Mouse (Mus musculus) heart, postnatal 0 days (tissue): ENCODE results near the gene Pigb. TPM values are rescaled to one million over a fixed set of nuclear protein-coding genes. Genes with fewer than 3 reads are reported as not detected.

ENCODE experiments used
- ATAC-seq: fragments of 200-750 bp; cut with Nextera tagmentation; 2 replicates; pipeline ENCODE4 v1.8.0; 2017; ENCODE audit warnings: low read depth, moderate number of reproducible peaks, moderate library complexity; ENCODE audit not compliant: insufficient read depth
- DNase-seq: peaks from one replicate; pipeline ENCODE4 v3.0.0-alpha.2; 2016; ENCODE audit warnings: low spot score
- H3K27ac ChIP-seq: fragments of 300-500 bp; sonication (generic); 2 replicates; pipeline ENCODE4 v1.5.1; 2014; ENCODE audit warnings: low read depth, mild to moderate bottlenecking
- H3K27me3 ChIP-seq: fragments of 300-500 bp; sonication (generic); 2 replicates; pipeline ENCODE4 v1.6.1; 2014; ENCODE audit warnings: low read length, mixed read lengths; ENCODE audit not compliant: control insufficient read depth, insufficient read depth
- H3K36me3 ChIP-seq: fragments of 300-500 bp; sonication (generic); replicated peaks from 2 replicates; pipeline ENCODE4 v1.6.1; 2014; ENCODE audit warnings: low read length, mixed read lengths; ENCODE audit not compliant: control insufficient read depth, insufficient read depth
- H3K4me1 ChIP-seq: fragments of 300-500 bp; sonication (generic); 2 replicates; pipeline ENCODE4 v1.6.1; 2014; ENCODE audit warnings: antibody characterized with exemption; ENCODE audit not compliant: control insufficient read depth, insufficient read depth
- H3K4me2 ChIP-seq: fragments of 300-500 bp; sonication (generic); 2 replicates; pipeline ENCODE4 v1.6.1; 2014; ENCODE audit warnings: low read depth, mild to moderate bottlenecking, low read length, moderate library complexity
- H3K4me3 ChIP-seq: fragments of 300-500 bp; sonication (generic); 2 replicates; pipeline ENCODE4 v1.5.1; 2014; ENCODE audit warnings: low read depth, low read length
- H3K9ac ChIP-seq: fragments of 300-500 bp; sonication (generic); replicated peaks from 2 replicates; pipeline ENCODE4 v1.6.1; 2014; ENCODE audit warnings: low read depth, low read length, mixed read lengths
- H3K9me3 ChIP-seq: fragments of 300-500 bp; sonication (generic); replicated peaks from 2 replicates; pipeline ENCODE4 v1.6.1; 2016; ENCODE audit warnings: low read length; ENCODE audit not compliant: control insufficient read depth
- CTCF ChIP-seq: IDR thresholded peaks from 2 replicates; pipeline ENCODE4 v1.5.1; 2016; ENCODE audit warnings: antibody characterized with exemption, control low read depth, low read depth
- EP300 ChIP-seq: IDR thresholded peaks from 2 replicates; pipeline ENCODE4 v1.6.1; 2016; ENCODE audit warnings: antibody characterized with exemption, low read depth
- WGBS: fragments of 180-500 bp; shearing (Covaris S2); extraction: QIAGEN DNeasy Blood & Tissue Kit; methylation state at CpG from one replicate; pipeline ENCODE4 v1.1.7; 2014; 5-methylcytosine and 5-hydroxymethylcytosine counted together
- polyA plus RNA-seq: library from polyadenylated mRNA; unstranded; fragments of >200 nt; fragmentation: Nextera tagmentation; extraction: Ambion mirVana; gene quantifications from 2 replicates; pipeline ENCODE4 v1.2.1, GENCODE M21; 2015
- total RNA-seq: library from RNA; depleted of rRNA; stranded (reverse); fragments of >200 nt; gene quantifications from 2 replicates; pipeline ENCODE4 v1.2.3, GENCODE M21; 2014; ENCODE audit warnings: low replicate concordance

The Pigb gene
- total and polyA plus RNA-seq, 2 experiments from 2014 or later, result 2.5 to 3.0 TPM

DNA sequence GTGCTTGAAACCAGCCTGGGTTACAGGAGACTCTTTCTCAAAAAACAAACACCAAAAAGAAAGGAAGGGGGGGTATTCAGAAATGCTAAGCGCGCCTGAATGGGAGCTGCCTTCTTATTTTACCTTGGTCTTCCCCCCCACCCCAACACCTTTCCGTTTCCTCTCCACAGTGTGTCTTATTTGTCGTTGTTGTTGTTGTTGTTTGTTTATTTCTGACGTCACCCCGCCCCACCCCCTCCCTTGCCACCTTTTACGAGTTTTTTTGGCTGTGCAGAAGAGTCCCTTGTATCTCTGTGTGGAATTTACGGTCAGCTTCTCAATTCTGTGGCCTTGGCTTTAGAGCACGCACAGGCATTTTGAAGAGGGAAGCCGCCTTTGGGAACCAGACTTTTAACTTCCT is 5.5 kb upstream of the Pigb start:
- Histone ChIP-seq H3K36me3 (no peaks in the 10 kb centered on the region), H3K4me3 (peak overlapping the region; percentile 52), H3K4me1 (peaks cover 5% of the 10 kb centered on the region; the same call in 1 of the 2 replicates), H3K4me2 (peak overlapping the region; percentile 92), H3K27me3 (no peaks in the 10 kb centered on the region), H3K9ac (no peak overlapping the region; the same call in 1 of the 2 replicates), H3K9me3 (no peaks in the 10 kb centered on the region), H3K27ac (no peak overlapping the region)
- WGBS, result 63% methylated on average over 10 of the region's 10 CpGs
- TF ChIP-seq EP300, result no peak
- DNase-seq, result no peak
- ATAC-seq, result no peak

GRCm38 (mm10) chr9:73045204-73045603 is 5.0 kb upstream of the Pigb start:
- no peak overlapping the region for H3K27ac ChIP-seq
- 16% methylated on average over 7 of the region's 7 CpGs for WGBS
- DNase-seq, result no peak

DNA sequence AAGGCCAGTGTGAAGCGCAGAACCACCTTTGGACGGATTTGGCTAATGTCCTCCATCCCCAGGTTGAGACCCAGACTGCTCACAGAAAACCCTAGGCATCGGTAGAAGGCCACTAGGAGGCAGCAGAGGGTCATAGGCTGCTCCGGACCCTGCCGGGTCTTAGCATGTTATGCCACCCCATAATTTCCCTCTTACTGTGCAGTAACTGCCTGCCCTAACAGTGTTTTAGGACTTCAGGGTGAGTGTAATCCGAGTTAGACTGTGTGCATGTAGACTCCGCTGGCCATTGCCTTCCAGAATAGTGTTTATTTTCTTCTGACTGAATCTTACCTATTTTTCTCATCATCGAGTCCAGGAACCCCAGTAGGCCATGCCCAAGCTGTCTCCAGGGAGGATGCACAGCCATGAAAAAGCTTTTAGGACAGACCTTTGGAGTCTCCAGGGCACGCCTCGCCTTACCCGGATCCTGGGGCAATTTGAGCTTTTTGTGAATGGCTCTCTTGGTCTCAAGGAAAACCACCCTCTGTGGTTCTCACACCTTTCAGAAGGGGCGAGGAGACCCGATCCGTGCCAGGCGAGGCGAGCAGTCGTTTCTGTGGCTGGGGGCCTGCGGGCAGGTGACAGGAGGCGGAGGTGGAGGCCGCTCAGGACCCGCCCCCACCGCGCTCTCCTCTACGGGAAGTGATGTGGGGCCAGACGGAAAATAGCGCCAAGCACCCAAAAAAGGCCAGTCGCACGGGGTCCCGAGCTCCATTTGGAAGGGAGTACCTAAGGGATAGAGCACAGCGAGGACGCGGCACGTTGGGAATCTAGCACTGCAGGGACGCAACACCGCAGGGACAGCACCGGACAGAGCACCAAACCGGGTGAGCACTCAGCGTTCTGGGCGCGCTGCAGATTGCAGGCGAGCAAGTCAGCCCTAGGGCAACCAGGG is 4.2 kb upstream of the Pigb start, which contains the start of gene Rab27a:
Gene Rab27a (plus strand): TSS at position 709 of the 934 bp plus-strand sequence.
- peak within 1 kb of the TSS; percentile 52 for H3K4me3 ChIP-seq
- ATAC-seq (peak; percentile 81), DNase-seq (peak; percentile 74)
- peak within 1 kb of the TSS; percentile 92 for H3K4me2 ChIP-seq
- no peaks in the 10 kb centered on the region for H3K27me3 ChIP-seq
- no peak for TF ChIP-seq EP300
- peak; percentile 93 for TF ChIP-seq CTCF
- WGBS, result under 1% methylated on average over 41 of the region's 41 CpGs
- peaks cover 12% of the 10 kb centered on the region; the same call in 1 of the 2 replicates for H3K4me1 ChIP-seq
- H3K27ac ChIP-seq, result no peak within 1 kb of the TSS; the same call in 1 of the 2 replicates
- H3K36me3 ChIP-seq, result no peaks in the 10 kb centered on the region
- H3K9me3 ChIP-seq, result no peaks in the 10 kb centered on the region
- H3K9ac ChIP-seq, result peak within 1 kb of the TSS; percentile 43

More at GRCm38 (mm10) chr9:73045204-73045603, 5.0 kb upstream of the Pigb start:
- H3K9me3 ChIP-seq, result no peaks in the 10 kb centered on the region
- H3K36me3 ChIP-seq, result no peaks in the 10 kb centered on the region
- peak overlapping the region; percentile 92 for H3K4me2 ChIP-seq
- TF ChIP-seq CTCF (no peak), EP300 (no peak)
- H3K4me3 ChIP-seq, result peak overlapping the region; percentile 52
- H3K4me1 ChIP-seq, result peaks cover 8% of the 10 kb centered on the region; the same call in 1 of the 2 replicates
- peak overlapping the region; percentile 43 for H3K9ac ChIP-seq
- ATAC-seq, result no peak
- no peaks in the 10 kb centered on the region for H3K27me3 ChIP-seq

- WGBS, result under 1% methylated on average over 49 of the region's 49 CpGs
Measured at GRCm38 (mm10) chr9:73039222-73039945, 794 bp downstream of the Pigb start.

GRCm38 (mm10) chr9:73033406-73033805 is 6.8 kb downstream of the Pigb start:
- Histone ChIP-seq H3K4me1 (no peaks in the 10 kb centered on the region), H3K9ac (no peak overlapping the region), H3K27me3 (no peaks in the 10 kb centered on the region), H3K9me3 (no peaks in the 10 kb centered on the region; the same call in 1 of the 2 replicates), H3K4me3 (no peak overlapping the region), H3K4me2 (no peak overlapping the region), H3K27ac (no peak overlapping the region), H3K36me3 (peaks cover 41% of the 10 kb centered on the region)
- TF ChIP-seq CTCF (no peak), EP300 (no peak)
- DNase-seq (no peak), ATAC-seq (no peak)
- WGBS, result 91% methylated on average over 1 of the region's 1 CpGs

More at GRCm38 (mm10) chr9:73039222-73039945, 794 bp downstream of the Pigb start:
- peak overlapping the region; percentile 73 for H3K9ac ChIP-seq
- no peaks in the 10 kb centered on the region for H3K9me3 ChIP-seq
- H3K27ac ChIP-seq, result peak overlapping the region; percentile 50
- ATAC-seq, result peak; percentile 85
- H3K27me3 ChIP-seq, result no peaks in the 10 kb centered on the region
- no peaks in the 10 kb centered on the region for H3K36me3 ChIP-seq
- DNase-seq, result peak; percentile 79
- TF ChIP-seq CTCF (no peak), EP300 (no peak; the same call in 1 of the 2 replicates)
- peak overlapping the region; percentile 84 for H3K4me2 ChIP-seq
- peak overlapping the region; percentile 77 for H3K4me3 ChIP-seq
- peaks cover 15% of the 10 kb centered on the region; the same call in 1 of the 2 replicates for H3K4me1 ChIP-seq
